Mouse (Mus musculus): Measurements from ENCODE around the gene Copg2. TPM values are rescaled to one million over a fixed set of nuclear protein-coding genes. Genes with fewer than 3 reads are reported as not detected.
"Not testable (repeated sequence)": the region's sequence is repeated elsewhere in the genome, so short reads cannot be mapped to it uniquely, and the experiment has no call there.

The Copg2 gene
- total RNA-seq, 2 experiments from 2014 or later: 20.3 to 43.3 TPM

GRCm38 (mm10) chr6:30832241-30832640, 64.4 kb downstream of the Copg2 start:
- no peak for ATAC-seq (replicated peaks; ENCODE audit: poor library complexity)

- no peak for ATAC-seq (replicated peaks; ENCODE audit: poor library complexity)
These were observed 83.0 kb downstream of the Copg2 start for GRCm38 (mm10) chr6:30813626-30814025.

GRCm38 (mm10) chr6:30805053-30805752, 91.4 kb downstream of the Copg2 start:
- ATAC-seq (replicated peaks; ENCODE audit: poor library complexity): no peak

GRCm38 (mm10) chr6:30804389-30805052, 92.1 kb downstream of the Copg2 start:
- ATAC-seq (replicated peaks; ENCODE audit: poor library complexity): peak; percentile 60

- not testable (repeated sequence) for ATAC-seq (replicated peaks; ENCODE audit: poor library complexity)
These were observed 93.7 kb downstream of the Copg2 start for GRCm38 (mm10) chr6:30802915-30803314.

- ATAC-seq (replicated peaks; ENCODE audit: poor library complexity): no peak
These were observed 145.4 kb downstream of the Copg2 start for GRCm38 (mm10) chr6:30751209-30751608.

- no peak for ATAC-seq (replicated peaks; ENCODE audit: poor library complexity)
These were observed 146.1 kb downstream of the Copg2 start for GRCm38 (mm10) chr6:30750482-30750881.

GRCm38 (mm10) chr6:30749892-30750291, 146.7 kb downstream of the Copg2 start:
- ATAC-seq (replicated peaks; ENCODE audit: poor library complexity): no peak

- no peak for ATAC-seq (replicated peaks; ENCODE audit: poor library complexity)
These were observed 147.4 kb downstream of the Copg2 start for GRCm38 (mm10) chr6:30749042-30749689.

- ATAC-seq (replicated peaks; ENCODE audit: poor library complexity): no peak
These were observed 148.2 kb downstream of the Copg2 start for GRCm38 (mm10) chr6:30748358-30748910.

- ATAC-seq (replicated peaks; ENCODE audit: poor library complexity): no peak
These were observed 148.8 kb downstream of the Copg2 start for GRCm38 (mm10) chr6:30747631-30748357.

- no peak for ATAC-seq (replicated peaks; ENCODE audit: poor library complexity)
These were observed 151.0 kb downstream of the Copg2 start for GRCm38 (mm10) chr6:30745591-30745990.

- no peak for ATAC-seq (replicated peaks; ENCODE audit: poor library complexity)
These were observed 151.7 kb downstream of the Copg2 start for GRCm38 (mm10) chr6:30744846-30745245.

GRCm38 (mm10) chr6:30739177-30739747, 157.3 kb downstream of the Copg2 start:
- no peak for ATAC-seq (replicated peaks; ENCODE audit: poor library complexity)

- ATAC-seq (replicated peaks; ENCODE audit: poor library complexity): no peak
These were observed 158.1 kb downstream of the Copg2 start for GRCm38 (mm10) chr6:30738464-30739006.

GRCm38 (mm10) chr6:30737548-30738463, 158.8 kb downstream of the Copg2 start:
- peak; percentile 10 for ATAC-seq (replicated peaks; ENCODE audit: poor library complexity)

GRCm38 (mm10) chr6:30736864-30737547, 159.6 kb downstream of the Copg2 start:
- peak; percentile 70 for ATAC-seq (replicated peaks; ENCODE audit: poor library complexity)

- ATAC-seq (replicated peaks; ENCODE audit: poor library complexity): no peak
These were observed 160.2 kb downstream of the Copg2 start for GRCm38 (mm10) chr6:30736372-30736762.

Data from megakaryocyte progenitor cell, adult 5-6 weeks (primary cell).